37 mouse cellular contexts compared by ENCODE assay signal in the genomic region with DNA sequence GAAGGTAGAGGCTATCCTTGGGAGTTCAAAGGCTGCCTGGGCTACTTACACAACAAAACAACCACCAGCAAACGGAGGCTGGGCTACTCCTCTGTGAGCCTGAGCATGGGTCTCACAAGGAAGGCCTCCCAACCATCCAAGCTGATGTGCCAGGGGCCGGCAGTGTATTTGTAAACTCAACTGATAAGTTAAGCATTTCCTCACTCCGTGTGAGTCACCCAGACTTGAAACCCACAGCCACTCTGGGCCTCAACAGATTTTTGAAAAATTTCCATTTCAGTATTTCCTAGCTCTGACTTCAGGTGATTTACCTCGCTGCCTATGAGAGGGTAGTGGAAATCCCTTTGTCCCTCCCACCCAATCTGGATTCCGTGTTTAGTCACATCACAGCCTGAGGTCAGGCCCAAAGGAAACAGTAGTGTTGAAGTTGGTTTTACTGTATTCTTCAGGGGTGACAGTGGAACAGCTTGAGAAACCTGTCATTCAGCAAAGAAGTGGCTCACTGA. TPM values are rescaled to one million over a fixed set of nuclear protein-coding genes. Genes with fewer than 3 reads are reported as not detected.
DNase-seq lines count a peak whose midpoint lies in the region; ATAC-seq lines count a peak whose summit lies in the region.
"Had no signal": no experiment of that assay in that cellular context is flagged by ENCODE, and none has a peak within 500 bp of the region (broad histone marks: within the 10 kb centered on the region; RNA-seq: fewer than 3 reads in every experiment).

No protein-coding gene starts in this region.

- WGBS in midbrain, embryonic 11.5 days = 60% methylated on average over 5 of the region's 5 CpGs
- 56% methylated on average over 5 of the region's 5 CpGs for WGBS in midbrain, embryonic 16.5 days

- DNase-seq in midbrain, embryonic 11.5 days (ENCODE audit: low spot score, missing footprints) = peak; percentile 75
- peak; percentile 65 for DNase-seq in CD4-positive, CD25-positive, alpha-beta regulatory T cell, adult 2 months (ENCODE audit: low read depth, low spot score)
- DNase-seq in NIH3T3 (ENCODE audit: low read depth) = peak; percentile 82
- peak; percentile 22 for DNase-seq in naive thymus-derived CD4-positive, alpha-beta T cell, adult 2 months (ENCODE audit: low read depth)
- no peak for DNase-seq in frontal cortex, postnatal 14 days (ENCODE audit: low spot score in 2 of 2)
- no peak for DNase-seq in thymus, postnatal 10 days (ENCODE audit: low spot score in 2 of 2)
- DNase-seq: cerebellum, adult 11 months; cerebellum, adult 9-10 months; cerebellum, postnatal 36 days; gastrocnemius, postnatal 25 days; heart, adult 11 months; heart, postnatal 4 days; kidney, adult 11 months; kidney, postnatal 25 days; left cerebral cortex, postnatal 4 days; liver, postnatal 0 days; midbrain, embryonic 14.5 days; right cerebral cortex, adult 18-20 months; right cerebral cortex, postnatal 4 days; thymus, postnatal 14 days had no signal

- no peaks in the 10 kb centered on the region for H3K9me3 ChIP-seq in midbrain, embryonic 11.5 days (ENCODE audit: control insufficient read depth, low read length)
- H3K9me3 ChIP-seq in midbrain, embryonic 16.5 days (replicated peaks; ENCODE audit: control insufficient read depth, low read length, poor library complexity, severe bottlenecking) = no peaks in the 10 kb centered on the region
- H3K9me3 ChIP-seq: forebrain, embryonic 13.5 days; heart, embryonic 12.5 days; hindbrain, embryonic 13.5 days; kidney, embryonic 15.5 days; liver, embryonic 12.5 days; neural tube, embryonic 12.5 days had no signal

- H3K27me3 ChIP-seq in midbrain, embryonic 11.5 days (ENCODE audit: control insufficient read depth, insufficient read depth, low read length) = no peaks in the 10 kb centered on the region
- H3K27me3 ChIP-seq in midbrain, embryonic 16.5 days (ENCODE audit: control insufficient read depth, insufficient read depth, low read depth, low read length) = no peaks in the 10 kb centered on the region
- H3K27me3 ChIP-seq: forebrain, embryonic 13.5 days; heart, embryonic 12.5 days; hindbrain, embryonic 13.5 days; kidney, embryonic 15.5 days; neural tube, embryonic 12.5 days; Patski had no signal

- no peak overlapping the region for H3K27ac ChIP-seq in midbrain, embryonic 11.5 days (ENCODE audit: low read depth, low read length)
- no peak overlapping the region for H3K27ac ChIP-seq in midbrain, embryonic 16.5 days (ENCODE audit: low read length)
- H3K27ac ChIP-seq: forebrain, embryonic 13.5 days; hindbrain, embryonic 13.5 days; kidney, embryonic 15.5 days; layer of hippocampus, adult 2 months; left cerebral cortex, adult 2 months; liver, embryonic 12.5 days; macrophage; neural tube, embryonic 12.5 days had no signal

- ATAC-seq in midbrain, embryonic 11.5 days (ENCODE audit: low FRiP score) = no peak
- no peak for ATAC-seq in midbrain, embryonic 16.5 days
- ATAC-seq: forebrain, embryonic 13.5 days; liver, embryonic 12.5 days; liver, postnatal 0 days; Patski had no signal

- peaks cover 9% of the 10 kb centered on the region for H3K4me1 ChIP-seq in midbrain, embryonic 11.5 days (ENCODE audit: control insufficient read depth, insufficient read depth, low read length)
- H3K4me1 ChIP-seq in midbrain, embryonic 16.5 days (ENCODE audit: control insufficient read depth, insufficient read depth, low read length) = peaks cover 3% of the 10 kb centered on the region; the same call in 1 of the 2 replicates

- H3K4me2 ChIP-seq in midbrain, embryonic 11.5 days = no peak overlapping the region
- H3K4me2 ChIP-seq in midbrain, embryonic 16.5 days (ENCODE audit: low read length) = no peak overlapping the region
- H3K4me2 ChIP-seq: forebrain, embryonic 13.5 days; heart, embryonic 12.5 days; hindbrain, embryonic 13.5 days; kidney, embryonic 15.5 days; liver, embryonic 12.5 days; neural tube, embryonic 12.5 days had no signal

- H3K4me3 ChIP-seq in midbrain, embryonic 11.5 days (ENCODE audit: low read depth, low read length) = no peak overlapping the region
- H3K4me3 ChIP-seq in midbrain, embryonic 16.5 days (ENCODE audit: low read depth, low read length) = no peak overlapping the region
- H3K4me3 ChIP-seq: forebrain, embryonic 13.5 days; heart, embryonic 12.5 days; hindbrain, embryonic 13.5 days; kidney, embryonic 15.5 days; layer of hippocampus, adult 2 months; left cerebral cortex, adult 2 months; liver, embryonic 12.5 days; neural tube, embryonic 12.5 days had no signal

- H3K9ac ChIP-seq in midbrain, embryonic 11.5 days (ENCODE audit: low read length) = no peak overlapping the region
- no peak overlapping the region for H3K9ac ChIP-seq in midbrain, embryonic 16.5 days (ENCODE audit: low read depth, low read length)
- H3K9ac ChIP-seq: forebrain, embryonic 13.5 days; heart, embryonic 12.5 days; hindbrain, embryonic 13.5 days; kidney, embryonic 15.5 days; liver, embryonic 12.5 days; liver, postnatal 0 days; neural tube, embryonic 12.5 days had no signal

- no peaks in the 10 kb centered on the region for H3K36me3 ChIP-seq in midbrain, embryonic 11.5 days (ENCODE audit: control insufficient read depth, insufficient read depth, low read length)
- H3K36me3 ChIP-seq in midbrain, embryonic 16.5 days (ENCODE audit: control insufficient read depth, insufficient read depth, low read length) = no peaks in the 10 kb centered on the region
- H3K36me3 ChIP-seq: heart, embryonic 12.5 days; hindbrain, embryonic 13.5 days; kidney, embryonic 15.5 days; liver, embryonic 12.5 days; neural tube, embryonic 12.5 days had no signal

RNA-seq across cellular contexts. Expression of a gene that starts 3.6 kb away (rescaled TPM):
- polyA plus RNA-seq in midbrain, embryonic 11.5 days (2014; fragmentation: Nextera tagmentation; extraction: Ambion mirVana) = 8.1 and 9.0 TPM in 2 replicates
- 8.8 and 9.7 TPM in 2 replicates for polyA plus RNA-seq in midbrain, embryonic 16.5 days (2015; fragmentation: Nextera tagmentation; extraction: Ambion mirVana)

RNA-seq across cellular contexts. Expression of a gene that starts 21.1 kb away (rescaled TPM):
- 167 and 171 TPM in 2 replicates for polyA plus RNA-seq in midbrain, embryonic 11.5 days (2014; fragmentation: Nextera tagmentation; extraction: Ambion mirVana)
- polyA plus RNA-seq in midbrain, embryonic 16.5 days (2015; fragmentation: Nextera tagmentation; extraction: Ambion mirVana) = 383 and 394 TPM in 2 replicates

RNA-seq across cellular contexts. Expression of a gene that starts 30.4 kb away (rescaled TPM):
- polyA plus RNA-seq in midbrain, embryonic 11.5 days (2014; fragmentation: Nextera tagmentation; extraction: Ambion mirVana) = 2.2 and 2.7 TPM in 2 replicates
- polyA plus RNA-seq in midbrain, embryonic 16.5 days (2015; fragmentation: Nextera tagmentation; extraction: Ambion mirVana) = 4.2 and 5.0 TPM in 2 replicates
- polyA plus RNA-seq: C2C12 had no signal

RNA-seq across cellular contexts. Expression of a gene that starts 40.9 kb away (rescaled TPM):
- polyA plus RNA-seq in midbrain, embryonic 11.5 days (2014; fragmentation: Nextera tagmentation; extraction: Ambion mirVana) = 0.16 and 0.40 TPM in 2 replicates
- 1.5 and 2.2 TPM in 2 replicates for polyA plus RNA-seq in midbrain, embryonic 16.5 days (2015; fragmentation: Nextera tagmentation; extraction: Ambion mirVana)
- polyA plus RNA-seq: C2C12; embryonic facial prominence, embryonic 11.5 days; forebrain, embryonic 13.5 days; heart, embryonic 12.5 days; heart, postnatal 0 days; limb, embryonic 14.5 days; liver, embryonic 12.5 days; liver, postnatal 0 days; lung, embryonic 16.5 days; macrophage; neural tube, embryonic 12.5 days; Patski; testis, adult 2 months had no signal

RNA-seq across cellular contexts. Expression of a gene that starts 49.1 kb away (rescaled TPM):
- polyA plus RNA-seq in midbrain, embryonic 11.5 days (2014; fragmentation: Nextera tagmentation; extraction: Ambion mirVana) = 14.2 and 16.5 TPM in 2 replicates
- polyA plus RNA-seq in midbrain, embryonic 16.5 days (2015; fragmentation: Nextera tagmentation; extraction: Ambion mirVana) = 36.0 and 42.8 TPM in 2 replicates

Comparison
In these comparisons a context has a peak if more than half of its experiments do, and no peak if none do; other contexts are left out.
1. DNase-seq: peak in midbrain, embryonic 11.5 days (single experiment), CD4-positive, CD25-positive, alpha-beta regulatory T cell, adult 2 months (single experiment), NIH3T3 (single experiment) and naive thymus-derived CD4-positive, alpha-beta T cell, adult 2 months (single experiment); none in frontal cortex, postnatal 14 days (0 of 2) and thymus, postnatal 10 days (0 of 2).